Mouse (Mus musculus): ENCODE measurements around the gene Gm10570.

The Gm10570 gene

GRCm38 (mm10) chr4:130273698-130274345 is 34.7 kb downstream of the Gm10570 start:
- DNase-seq (ENCODE audit: extremely low spot score, low read depth, low spot score) = no peak

DNA sequence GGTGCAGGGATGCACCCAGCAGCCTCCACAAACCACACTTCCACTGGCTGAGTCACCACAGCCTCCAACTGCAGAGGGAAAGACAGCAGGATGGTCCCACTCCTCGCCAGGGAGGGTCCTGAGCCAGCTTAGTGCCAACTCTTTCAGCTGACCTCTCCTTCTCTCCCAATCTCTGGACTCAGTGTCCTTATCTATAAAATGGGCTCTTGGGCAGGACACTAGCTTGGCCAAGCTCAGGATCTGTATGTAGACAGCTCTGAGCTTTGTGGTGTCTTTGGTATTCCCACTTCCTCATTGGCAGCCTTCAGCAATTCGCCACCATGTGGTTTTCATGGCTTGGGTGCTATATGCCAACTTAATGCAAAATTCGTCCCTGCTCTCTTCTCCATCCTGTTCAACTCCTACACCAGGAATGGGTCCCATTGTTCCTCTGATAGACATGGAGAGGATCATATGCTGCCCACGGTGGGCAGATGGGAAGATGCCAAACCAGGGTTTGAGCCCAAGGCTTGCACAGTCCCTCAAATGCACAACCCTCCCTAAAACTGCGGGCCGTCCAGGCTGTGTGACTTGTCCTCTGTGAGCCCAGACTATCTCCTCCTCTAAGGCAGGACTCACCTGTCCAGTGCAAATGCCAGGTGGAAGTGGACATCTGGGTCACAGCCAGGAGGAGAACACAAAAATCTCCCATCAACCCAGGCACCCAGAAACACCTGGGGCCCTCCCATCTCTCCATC is 37.7 kb downstream of the Gm10570 start:
- DNase-seq (ENCODE audit: extremely low spot score, low read depth, low spot score) = no peak

GRCm38 (mm10) chr4:130270089-130270488 is 38.4 kb downstream of the Gm10570 start:
- no peak for DNase-seq (ENCODE audit: extremely low spot score, low read depth, low spot score)

- no peak for DNase-seq (ENCODE audit: extremely low spot score, low read depth, low spot score)
Observed at GRCm38 (mm10) chr4:130268736-130269135, 39.7 kb downstream of the Gm10570 start.

- DNase-seq (ENCODE audit: extremely low spot score, low read depth, low spot score) = no peak
Observed at GRCm38 (mm10) chr4:130267069-130267468, 41.4 kb downstream of the Gm10570 start.

DNA sequence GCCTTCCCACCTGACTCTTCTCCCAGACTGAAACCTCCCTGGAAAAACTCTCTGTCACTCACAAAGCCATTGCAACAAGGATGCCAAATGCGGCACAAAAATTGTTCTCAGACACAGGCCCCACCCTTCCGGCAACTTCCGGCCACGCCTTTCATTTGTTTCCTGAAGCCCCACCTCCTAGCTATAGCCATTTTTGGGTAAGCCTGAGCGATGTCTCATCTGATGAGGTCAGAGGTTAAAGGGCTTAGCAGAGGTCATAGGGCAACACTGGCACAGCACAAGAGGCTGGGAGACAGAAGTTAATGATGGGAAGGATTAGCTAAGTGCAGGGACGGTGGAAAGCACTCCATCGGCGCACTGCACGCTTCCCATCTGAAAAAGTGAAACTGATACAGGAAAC is 41.9 kb downstream of the Gm10570 start:
- no peak for DNase-seq (ENCODE audit: extremely low spot score, low read depth, low spot score)

DNA sequence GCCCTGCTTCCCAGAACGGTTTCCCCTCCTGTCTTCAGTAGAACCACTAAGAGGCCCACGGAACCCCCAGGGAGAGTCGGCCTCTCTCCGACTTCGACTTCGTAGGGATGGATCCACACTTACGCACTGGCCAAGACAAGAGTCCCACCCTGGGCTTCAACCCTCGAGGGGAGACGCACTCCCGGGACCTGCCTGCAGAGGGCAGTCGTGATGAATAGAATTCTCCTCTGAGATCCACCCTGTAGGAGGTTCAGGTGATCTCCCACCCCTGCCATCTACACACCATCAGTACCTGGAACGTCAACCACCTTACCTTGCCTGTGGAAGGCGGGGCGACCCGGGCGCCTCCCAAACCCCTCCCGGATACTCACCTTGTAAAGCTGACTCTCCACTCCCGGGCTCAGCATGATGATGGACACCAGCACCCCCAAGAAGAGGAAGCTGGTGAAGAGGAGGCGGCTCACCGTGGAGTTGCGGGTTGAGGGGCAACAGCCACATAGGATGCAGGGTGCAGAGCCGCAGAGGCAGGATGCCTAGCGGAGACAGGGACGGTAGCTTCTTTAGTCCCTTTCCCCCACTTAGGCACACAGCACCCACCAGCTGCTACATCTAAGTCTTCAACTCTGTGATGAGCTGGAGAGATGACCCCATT is 43.6 kb downstream of the Gm10570 start:
- no peak for DNase-seq (ENCODE audit: extremely low spot score, low read depth, low spot score)

GRCm38 (mm10) chr4:130264131-130264530 is 44.3 kb downstream of the Gm10570 start:
- no peak for DNase-seq (ENCODE audit: extremely low spot score, low read depth, low spot score)

DNA sequence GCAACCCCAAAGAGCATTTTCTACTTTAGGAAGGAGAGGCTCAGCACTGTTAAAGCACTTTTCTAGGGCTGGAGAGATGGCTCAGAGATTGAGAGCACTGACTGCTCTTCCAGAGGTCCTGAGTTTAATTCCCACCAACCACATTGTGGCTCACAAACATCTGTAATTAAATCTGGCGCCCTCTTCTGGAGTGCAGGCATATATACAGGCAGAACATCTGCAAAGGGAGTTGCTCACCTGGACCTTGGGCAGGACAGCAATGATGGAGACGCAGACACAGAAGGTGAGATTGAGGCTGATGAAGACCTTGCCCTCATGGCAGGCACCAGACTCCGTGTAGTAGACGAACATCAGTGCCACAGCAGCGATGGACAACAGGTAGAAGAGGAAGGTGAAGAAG is 48.1 kb downstream of the Gm10570 start:
- no peak for DNase-seq (ENCODE audit: extremely low spot score, low read depth, low spot score)
